In the genomic region with DNA sequence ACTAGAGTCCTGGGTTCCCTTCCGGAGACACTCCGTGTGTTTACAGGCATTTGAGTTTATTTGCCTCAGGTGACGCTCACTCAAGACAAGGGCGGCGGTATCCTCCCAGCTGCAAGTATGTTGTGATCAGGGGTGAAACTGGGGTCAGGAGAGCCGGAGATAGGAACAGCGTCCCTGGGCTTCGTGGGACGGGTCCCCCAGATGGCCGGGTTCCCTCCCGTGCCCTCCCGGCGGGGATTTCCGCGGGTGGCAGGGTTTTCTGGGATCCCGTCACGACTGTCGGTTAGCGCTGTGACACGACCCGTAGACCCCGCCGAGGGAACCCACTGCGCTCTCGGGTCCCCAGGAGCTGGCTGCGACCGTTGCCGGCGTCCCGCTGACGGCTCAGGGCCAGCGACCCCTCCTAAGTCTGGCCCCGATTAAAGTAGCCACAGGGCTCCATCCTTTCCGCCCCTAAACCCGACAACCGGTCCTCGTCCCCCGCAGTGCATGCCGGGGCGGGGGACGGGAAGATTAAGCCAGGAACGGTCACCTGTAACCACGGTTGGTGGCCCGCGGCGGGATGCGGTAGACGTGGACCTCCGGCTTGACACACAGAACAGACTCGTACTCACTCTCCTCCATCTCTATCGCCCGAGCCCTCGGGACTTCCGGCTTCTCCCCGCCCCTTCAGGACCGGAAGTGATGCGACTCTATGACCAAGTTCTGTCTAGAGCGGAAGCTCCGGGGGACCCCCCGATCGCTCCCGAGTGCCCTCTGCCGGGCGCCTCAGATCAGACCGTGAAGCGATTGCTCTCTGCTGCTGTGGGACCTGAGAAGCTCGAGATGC, we compare ENCODE assay signal across 8 mouse cellular contexts. TPM values are rescaled to one million over a fixed set of nuclear protein-coding genes. Genes with fewer than 3 reads are reported as not detected.
A peak's percentile ranks its signal among the peaks of the same experiment; 100 is the strongest.
DNase-seq lines count a peak whose midpoint lies in the region; ATAC-seq and TF ChIP-seq lines count a peak whose summit lies in the region.

A gene (minus strand): TSS at position 677 of the 829 bp plus-strand sequence.

- no peaks in the 10 kb centered on the region for H3K9me3 ChIP-seq in hindbrain, embryonic 14.5 days (ENCODE audit: control insufficient read depth, low read length)

- ATAC-seq in Patski, result peak; percentile 67
- peak; percentile 95 for ATAC-seq in hindbrain, embryonic 14.5 days (ENCODE audit: low FRiP score)

- H3K4me3 ChIP-seq in hindbrain, embryonic 14.5 days (replicated peaks; ENCODE audit: low read length), result peak within 1 kb of the TSS; percentile 91

- POLR2A ChIA-PET in Patski (lab: Charles Lee), result interaction anchor here (0.6 to 1.8 kb wide), 3 partner anchors 9 to 38 kb away, joined by 3 to 4 read pairs (median 4); no protein-coding TSS in a partner anchor

- peak within 1 kb of the TSS; percentile 95 for H3K4me2 ChIP-seq in hindbrain, embryonic 14.5 days (replicated peaks)

- in situ Hi-C loops in Patski (cut with MboI; ENCODE audit: low pct_unique_long_range_greater_than_20kb), result no loop called here

- H3K4me1 ChIP-seq in hindbrain, embryonic 14.5 days (replicated peaks; ENCODE audit: control insufficient read depth, insufficient read depth, low read length), result peaks cover 18% of the 10 kb centered on the region; the same call in 1 of the 2 replicates

- H3K36me3 ChIP-seq in hindbrain, embryonic 14.5 days (replicated peaks; ENCODE audit: control insufficient read depth, insufficient read depth), result peaks cover 26% of the 10 kb centered on the region

- H3K27me3 ChIP-seq in Patski, result no peaks in the 10 kb centered on the region
- H3K27me3 ChIP-seq in hindbrain, embryonic 14.5 days (ENCODE audit: control insufficient read depth, insufficient read depth, low read length), result no peaks in the 10 kb centered on the region

- 2% methylated on average over 67 of the region's 67 CpGs for WGBS in hindbrain, embryonic 14.5 days

- CTCF ChIA-PET in Patski (lab: Charles Lee), result interaction anchor here (1.1 to 1.9 kb wide), 2 partner anchors 9 to 30 kb away, joined by 3 to 8 read pairs; no protein-coding TSS in a partner anchor

- H3K27ac ChIP-seq in hindbrain, embryonic 14.5 days, result peak within 1 kb of the TSS; percentile 82

- H3K9ac ChIP-seq in hindbrain, embryonic 14.5 days, result peak within 1 kb of the TSS; percentile 96

- no peak for TF ChIP-seq CTCF in Patski (IDR thresholded peaks at IDR 0.05)

- no peak for DNase-seq in Patski (ENCODE audit: low read depth, low spot score)
- peak; percentile 97 to 98 for DNase-seq in cerebellum, postnatal 14 days
- peak; percentile 86 to 90 for DNase-seq in frontal cortex, postnatal 25 days (ENCODE audit: low spot score in 2 of 2)
- DNase-seq in hindbrain, embryonic 14.5 days (ENCODE audit: low spot score), result peak; percentile 99
- peak; percentile 93 to 94 for DNase-seq in layer of hippocampus, postnatal 36 days
- DNase-seq in lung, postnatal 36 days, result peak; percentile 97
- DNase-seq in retina, postnatal 1 day, result peak; percentile 97
- peak; percentile 89 to 91 for DNase-seq in urinary bladder, adult 18-20 months (ENCODE audit: low spot score in 2 of 2)

RNA-seq across cellular contexts. Expression of the gene that starts here (rescaled TPM):
- polyA plus RNA-seq in Patski (2021), result 55.9 TPM
- polyA plus RNA-seq in hindbrain, embryonic 14.5 days (2014; fragmentation: Nextera tagmentation; extraction: Ambion mirVana), result 44.2 and 46.9 TPM in 2 replicates
- total RNA-seq in layer of hippocampus, postnatal 36 days (2021), result 10 to 100 TPM; 38.5 to 40.5 TPM
